Mouse (Mus musculus) E14TG2a.4 (cell line): ENCODE measurements around the gene Hgd.

Experiments used
- CTCF ChIP-seq: conservative IDR thresholded peaks from 2 replicates; pipeline ENCODE4 v1.5.1; 2014; ENCODE audit warnings: low read length
- NANOG ChIP-seq: IDR thresholded peaks from 2 replicates; pipeline ENCODE4 v1.6.1; 2014; ENCODE audit warnings: borderline replicate concordance, low read length, mixed read lengths
- POU5F1 ChIP-seq: IDR thresholded peaks from 2 replicates; pipeline ENCODE4 v1.6.1; 2014; ENCODE audit warnings: low read length, borderline replicate concordance

DNA sequence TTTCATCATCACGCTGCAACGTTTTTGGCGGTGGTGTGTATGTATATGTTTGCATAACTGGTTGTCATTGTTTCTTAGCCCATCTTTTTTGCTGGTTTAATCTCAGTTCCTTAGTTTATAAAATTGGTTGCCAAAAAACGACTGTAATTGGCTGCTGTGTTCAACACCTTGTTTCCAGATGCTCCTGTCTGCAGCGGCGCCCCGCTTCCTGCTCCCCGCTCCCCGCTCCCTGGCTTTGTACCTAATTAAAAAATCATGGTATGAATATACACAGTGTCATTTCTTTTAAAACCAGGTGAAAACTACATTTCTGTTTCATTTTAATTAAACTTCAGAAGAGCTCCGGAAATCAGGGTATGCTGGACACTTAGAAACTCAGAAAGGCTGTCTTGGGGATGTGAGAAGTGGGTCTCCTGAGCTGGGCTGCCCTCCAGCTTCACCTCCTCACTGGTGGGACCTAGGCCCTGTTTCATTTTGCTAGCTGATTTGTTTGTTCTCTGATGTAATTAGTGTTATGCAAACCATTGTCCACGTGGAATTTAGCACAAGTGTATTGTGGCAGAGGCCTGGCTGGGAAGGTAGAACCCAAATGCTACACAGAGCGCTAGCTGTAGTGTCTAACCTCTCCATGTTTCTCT lies 7.7 kb upstream of the Hgd start:
- TF ChIP-seq CTCF: no peak
- no peak for TF ChIP-seq POU5F1
- TF ChIP-seq NANOG: no peak
